Mouse (Mus musculus) erythroid progenitor cell, adult 5-6 weeks (primary cell): ENCODE measurements at regions not wholly inside any gene's neighbourhood (a gene's known extent, or its start where the extent isn't known, plus 50 kb on each side); places are given as distances from the start of the nearest gene placed in this dataset.

Experiments used
- ATAC-seq: replicated peaks from 2 replicates; pipeline ENCODE4 v1.8.0; 2016; ENCODE audit warnings: moderate number of reproducible peaks, mild to moderate bottlenecking, moderate TSS enrichment, inconsistent platforms; ENCODE audit not compliant: poor library complexity, low FRiP score, severe bottlenecking

DNA sequence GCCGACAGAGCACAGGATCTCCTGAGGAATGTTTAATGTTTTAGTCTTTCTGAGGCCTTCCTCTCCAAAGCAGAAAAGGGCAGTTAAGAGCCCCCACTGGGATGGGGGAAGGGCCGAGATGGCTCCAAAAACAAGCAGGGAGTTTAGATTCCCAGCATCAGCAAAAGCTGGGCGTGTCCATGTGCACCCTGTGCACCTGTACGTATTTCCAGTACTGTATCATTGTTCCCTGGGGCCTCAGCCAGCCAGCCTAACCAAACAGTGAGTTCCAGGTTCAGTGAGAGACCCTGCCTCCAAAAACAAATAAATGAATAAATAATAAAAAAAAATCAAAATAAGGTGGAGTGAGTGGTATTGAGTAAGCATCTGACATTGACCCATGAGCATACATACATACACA, 50.8 kb upstream of the Olfm1 start:
- no peak for ATAC-seq

DNA sequence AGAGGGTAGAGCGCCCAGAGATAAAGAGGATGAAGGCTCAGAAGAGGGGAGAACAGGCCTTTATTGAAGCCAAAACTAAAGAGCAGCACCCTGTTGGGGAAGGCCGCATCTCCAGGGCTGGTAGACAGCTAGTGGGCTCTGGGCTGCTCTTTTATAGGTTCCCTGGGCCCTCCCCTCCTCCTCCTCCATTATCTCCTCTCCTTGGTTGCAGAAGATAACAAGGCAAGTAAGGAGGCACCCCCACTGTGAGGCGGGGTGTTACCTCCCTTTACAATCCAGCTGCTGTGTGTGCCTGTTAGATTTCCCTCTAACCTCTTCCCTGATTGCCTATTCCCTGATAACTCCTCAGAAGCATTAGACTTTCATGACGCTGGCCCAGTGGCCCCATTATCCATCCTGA, 51.2 kb upstream of the Olfm1 start:
- ATAC-seq = peak; percentile 70

DNA sequence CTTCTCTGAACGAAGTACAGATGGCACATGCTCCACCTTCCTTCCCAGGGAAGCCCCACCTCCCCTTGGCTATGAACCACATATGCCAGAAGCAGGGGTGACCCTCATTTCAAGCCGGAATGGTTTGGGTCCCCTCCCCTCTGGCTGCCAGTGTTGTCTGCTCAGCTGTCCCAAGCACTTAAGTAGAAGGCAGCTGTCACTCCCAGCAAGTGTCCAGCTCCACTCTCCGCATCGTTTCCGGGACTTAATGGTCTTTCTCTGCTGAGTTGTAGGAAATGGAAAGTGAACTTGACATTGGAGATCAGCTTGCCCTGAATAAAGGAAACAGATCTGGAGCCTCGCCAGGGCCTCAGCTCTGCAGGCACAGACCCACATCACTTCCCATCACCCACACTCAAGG, 53.9 kb upstream of the Fcnb start:
- ATAC-seq = no peak

DNA sequence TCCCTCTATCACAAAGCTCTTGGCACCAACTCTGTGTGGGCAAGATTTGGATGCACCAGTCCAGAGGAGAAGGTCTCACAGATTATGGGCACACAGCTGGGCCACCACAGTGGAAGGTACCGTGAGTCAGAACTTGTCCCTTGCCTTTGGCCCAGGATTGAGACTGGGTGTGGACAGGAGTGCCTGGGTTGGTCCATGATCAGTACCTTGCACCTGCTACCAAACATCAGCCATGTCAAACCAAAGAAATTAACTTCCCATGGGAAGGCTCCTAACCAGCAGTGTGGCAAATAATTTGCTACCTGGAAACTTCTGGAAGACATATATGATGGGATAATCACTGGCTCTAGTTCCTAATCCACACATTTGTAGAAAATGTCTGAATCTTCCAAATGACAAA, 49.9 kb upstream of the Fcnb start:
- no peak for ATAC-seq
